Mouse (Mus musculus) B cell, adult 67 days (primary cell): ENCODE results near the gene Cd5. TPM values are rescaled to one million over a fixed set of nuclear protein-coding genes. Genes with fewer than 3 reads are reported as not detected.

Source experiments
- total RNA-seq, 2 experiments: library from RNA; stranded (reverse); gene quantifications; 4 replicates each; pipeline ENCODE4 v1.2.4; 2023

Gene Cd5
- total RNA-seq: 1 to 10 TPM; 1.8 to 1.9 TPM

DNA sequence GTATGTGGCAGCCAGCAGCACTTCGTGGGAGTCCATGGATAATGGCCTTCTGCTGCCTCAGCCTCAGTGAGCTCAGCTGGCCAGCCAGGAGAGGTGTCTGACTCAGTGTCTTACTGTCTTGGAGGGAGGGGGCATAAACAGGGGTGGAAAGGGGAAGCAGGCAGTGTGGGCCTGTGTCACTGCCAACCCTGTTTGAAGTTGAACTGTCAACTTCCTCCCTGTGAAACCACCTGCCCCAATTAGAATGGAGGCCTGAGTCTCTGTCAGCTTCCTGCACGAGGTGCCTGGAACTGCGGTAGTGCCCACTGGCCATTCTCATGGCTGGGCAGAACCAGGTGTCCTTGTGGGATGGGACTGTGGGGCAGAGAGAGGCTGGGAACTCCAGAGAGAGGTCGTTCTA is at the start of gene Cd5:
Gene Cd5, minus strand, starts transcription at position 192 of the 400 bp plus-strand sequence.

DNA sequence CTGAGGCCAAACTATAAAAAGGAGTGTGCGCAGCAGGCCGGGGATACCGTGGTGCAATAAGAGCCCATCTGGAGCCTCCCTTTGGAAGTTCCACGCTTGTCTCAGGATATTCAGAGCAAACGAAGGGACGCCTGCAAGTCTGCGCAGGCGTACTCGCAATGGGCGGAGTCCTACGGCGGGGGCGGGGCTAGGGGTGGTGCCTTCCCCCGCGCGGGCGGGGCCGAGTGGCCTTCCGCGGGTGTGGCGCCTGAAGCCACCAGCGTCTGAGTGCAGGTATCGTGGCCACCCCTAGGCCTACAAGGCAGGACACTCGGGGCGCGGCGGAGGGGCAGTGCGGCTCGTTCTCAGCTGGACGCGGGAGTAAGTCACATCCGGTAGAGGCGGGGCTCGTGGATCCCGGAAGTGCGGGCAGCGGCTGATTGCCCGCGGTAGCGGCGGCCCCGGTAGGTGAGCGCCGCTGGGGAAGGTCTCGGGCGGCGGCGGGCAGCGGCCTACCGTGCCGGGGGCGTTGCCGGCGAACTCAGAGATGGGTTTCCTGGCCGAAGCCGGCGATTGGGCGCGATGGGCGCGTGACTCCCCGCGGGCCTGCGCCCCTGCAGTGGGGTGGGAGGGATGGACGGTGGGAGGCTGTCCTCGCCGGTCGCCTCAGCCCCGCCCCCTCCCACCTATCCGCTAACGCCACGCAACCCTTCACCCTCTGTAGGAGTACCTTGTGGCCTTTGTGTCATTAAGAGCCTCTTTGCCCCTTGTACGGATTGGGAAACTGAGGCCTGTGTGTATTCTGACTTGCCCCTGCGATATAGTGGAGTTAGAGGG is 50.1 kb downstream of the Cd5 start, which contains the start of gene Vps37c:
Gene Vps37c, plus strand, starts transcription at position 199 of the 816 bp plus-strand sequence.

DNA sequence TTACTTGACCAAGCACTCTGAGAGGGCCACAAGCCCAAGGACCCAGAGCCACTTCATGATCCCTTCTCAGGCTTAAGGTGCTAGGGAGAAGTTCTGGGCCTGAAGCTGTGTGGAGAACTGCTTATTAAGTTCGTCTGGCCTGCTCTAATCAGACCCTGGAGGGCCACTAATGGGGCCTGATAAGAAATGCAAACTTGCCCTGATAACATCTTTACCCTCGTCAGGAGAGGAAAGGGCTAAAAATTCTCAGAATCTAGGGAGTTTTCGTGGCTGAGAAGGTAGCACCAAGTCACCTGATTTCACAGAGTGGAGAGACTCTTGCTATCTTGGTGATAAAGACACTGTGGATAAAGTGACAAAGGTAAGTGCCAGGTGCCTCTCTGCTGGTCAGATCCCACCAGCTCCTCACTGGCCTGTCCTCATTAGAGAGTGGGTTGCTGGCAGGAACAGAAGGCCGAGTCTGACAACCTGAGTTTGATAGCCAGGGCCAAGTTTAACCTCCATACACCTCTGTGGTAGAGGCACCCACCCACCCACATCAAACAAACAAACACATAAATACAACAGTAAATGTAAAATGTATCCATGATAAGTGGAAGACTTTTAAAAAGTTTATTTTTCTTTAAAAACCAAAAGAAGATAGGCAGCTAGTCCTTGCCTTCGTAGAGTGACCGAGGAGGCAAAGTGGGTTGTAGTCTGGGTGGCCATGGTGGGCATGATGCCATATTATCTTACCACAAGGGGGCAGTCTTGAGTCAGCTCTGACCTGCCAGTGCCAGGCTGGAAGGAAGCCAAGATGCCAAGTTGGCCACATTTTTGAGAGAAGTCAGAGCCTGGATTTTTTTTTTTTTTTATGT is 60.7 kb downstream of the Cd5 start, which contains the start of gene Pga5:
Gene Pga5, minus strand, starts transcription at position 157 of the 857 bp plus-strand sequence.

Other genes with a start within 250 kb of the Cd5 start
- gene Cpsf7, start 213.7 kb downstream of the Cd5 start, total RNA-seq: 100 to 1,000 TPM; 170 to 172 TPM
- gene Sdhaf2, start 212.9 kb downstream of the Cd5 start, total RNA-seq: 10 to 100 TPM; 72.5 to 75.8 TPM
- gene Tmem216, start 182.8 kb downstream of the Cd5 start, total RNA-seq: 10 to 100 TPM in 1 of 2 experiments, 1 to 10 TPM in 1; 9.9 to 10.0 TPM
- 100 to 1,000 TPM; 218 to 256 TPM for gene Cyb561a3, start 161.8 kb downstream of the Cd5 start, total RNA-seq
- gene Tmem138, start 161.6 kb downstream of the Cd5 start, total RNA-seq: 10 to 100 TPM in 1 of 2 experiments, 1 to 10 TPM in 1; 9.7 to 11.2 TPM
- gene Ddb1, start 133.7 kb downstream of the Cd5 start, total RNA-seq: 100 to 1,000 TPM; 193 to 207 TPM
- gene Tkfc, start 133.3 kb downstream of the Cd5 start, total RNA-seq: 1 to 10 TPM; 4.3 to 4.4 TPM
- 1 to 10 TPM; 1.2 to 1.7 TPM for gene Vwce, start 104.8 kb downstream of the Cd5 start, total RNA-seq
- not detected for gene Pga5, start 60.9 kb downstream of the Cd5 start, total RNA-seq
- 10 to 100 TPM; 19.0 to 20.5 TPM for gene Vps37c, start 50.3 kb downstream of the Cd5 start, total RNA-seq
- 1 to 10 TPM in 1 of 2 experiments, not detected in 1; 1.2 TPM for gene Cd6, start 91.1 kb upstream of the Cd5 start, total RNA-seq
- 10 to 100 TPM; 27.5 to 29.0 TPM for gene Slc15a3, start 100.7 kb upstream of the Cd5 start, total RNA-seq
- gene Tmem132a, start 130.9 kb upstream of the Cd5 start, total RNA-seq: under 1 TPM in 1 of 2 experiments, not detected in 1; 0.65 TPM
- 10 to 100 TPM; 26.1 to 30.0 TPM for gene Tmem109, start 143.0 kb upstream of the Cd5 start, total RNA-seq
- 100 to 1,000 TPM; 122 to 135 TPM for gene Prpf19, start 156.2 kb upstream of the Cd5 start, total RNA-seq
- gene Zp1, start 181.6 kb upstream of the Cd5 start, total RNA-seq: not detected
- not detected for gene Ptgdr2, start 198.2 kb upstream of the Cd5 start, total RNA-seq
- 10 to 100 TPM; 44.1 to 55.0 TPM for gene Ccdc86, start 210.3 kb upstream of the Cd5 start, total RNA-seq
- gene Ms4a10, start 235.7 kb upstream of the Cd5 start, total RNA-seq: not detected